Mouse (Mus musculus) ES-Bruce4 (cell line): ENCODE data around the gene Tbc1d2b.

Experiments
- CTCF ChIP-seq: IDR thresholded peaks from one replicate; pipeline ENCODE4 v1.8.1; 2011; ENCODE audit warnings: low read depth, low read length
- EP300 ChIP-seq: IDR thresholded peaks from 2 replicates; pipeline ENCODE4 v1.6.1; 2011; ENCODE audit warnings: low read depth, low read length; ENCODE audit not compliant: insufficient read depth

DNA sequence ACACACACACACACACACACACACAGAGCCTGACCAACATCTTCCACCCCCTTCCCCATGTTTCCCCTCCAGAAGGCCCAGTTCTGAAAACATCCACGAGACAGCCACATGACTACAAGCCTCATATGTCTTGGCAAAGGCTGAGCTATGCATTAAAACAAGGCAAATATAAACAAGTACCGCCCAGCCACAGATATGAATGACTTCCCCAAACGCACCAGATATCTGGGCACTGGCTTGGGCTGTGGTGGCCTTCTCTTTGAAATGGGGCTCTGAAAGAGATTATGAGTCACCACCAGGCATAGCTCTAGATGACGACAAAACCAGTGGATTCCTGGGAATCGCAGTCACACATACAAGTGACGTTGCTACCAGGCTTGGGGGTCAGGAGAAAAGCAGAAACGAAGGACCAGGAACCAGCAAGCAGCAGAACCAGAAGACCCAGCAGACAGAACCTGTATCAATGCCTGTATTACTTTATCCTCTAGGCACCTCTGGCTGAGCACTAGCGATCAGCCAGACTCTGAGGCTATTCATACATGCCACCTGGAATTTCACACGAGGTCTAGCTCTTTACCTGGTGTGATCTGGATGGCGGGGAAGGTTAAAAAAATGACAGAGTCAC, 35.2 kb downstream of the Tbc1d2b start:
- TF ChIP-seq CTCF: no peak
- TF ChIP-seq EP300: no peak
